Mouse (Mus musculus) cerebellum, adult 11-12 months (tissue): Measurements from ENCODE around the gene Prickle2.
A peak's percentile ranks its signal among the peaks of the same experiment; 100 is the strongest.

ENCODE experiments used
- DNase-seq: peaks from one replicate; pipeline ENCODE4 v3.0.0; 2022

Prickle2 gene

GRCm38 (mm10) chr6:92665530-92665989 is 40.4 kb downstream of the Prickle2 start:
- peak; percentile 20 for DNase-seq

- DNase-seq, result no peak
Observed at GRCm38 (mm10) chr6:92663885-92664284, 42.1 kb downstream of the Prickle2 start.

- no peak for DNase-seq
Observed at GRCm38 (mm10) chr6:92663433-92663832, 42.5 kb downstream of the Prickle2 start.

- no peak for DNase-seq
Observed at GRCm38 (mm10) chr6:92649063-92649462, 56.9 kb downstream of the Prickle2 start.

- DNase-seq, result no peak
Observed at GRCm38 (mm10) chr6:92648571-92648970, 57.4 kb downstream of the Prickle2 start.

GRCm38 (mm10) chr6:92642929-92643328 is 63.0 kb downstream of the Prickle2 start:
- DNase-seq, result peak; percentile 8

- no peak for DNase-seq
Observed at GRCm38 (mm10) chr6:92641956-92642355, 64.0 kb downstream of the Prickle2 start.

- DNase-seq, result no peak
Observed at GRCm38 (mm10) chr6:92640896-92641295, 65.1 kb downstream of the Prickle2 start.

- DNase-seq, result no peak
Observed at GRCm38 (mm10) chr6:92636431-92636830, 69.5 kb downstream of the Prickle2 start.

GRCm38 (mm10) chr6:92634876-92635468 is 71.0 kb downstream of the Prickle2 start:
- DNase-seq, result no peak

GRCm38 (mm10) chr6:92630991-92631390 is 75.0 kb downstream of the Prickle2 start:
- no peak for DNase-seq

- no peak for DNase-seq
Observed at GRCm38 (mm10) chr6:92627711-92628110, 78.2 kb downstream of the Prickle2 start.

- no peak for DNase-seq
Observed at GRCm38 (mm10) chr6:92627048-92627617, 78.8 kb downstream of the Prickle2 start.

- DNase-seq, result peak; percentile 6
Observed at GRCm38 (mm10) chr6:92625923-92626322, 80.0 kb downstream of the Prickle2 start.

GRCm38 (mm10) chr6:92624306-92624705 is 81.6 kb downstream of the Prickle2 start:
- DNase-seq, result no peak

- DNase-seq, result no peak
Observed at GRCm38 (mm10) chr6:92617183-92617582, 88.8 kb downstream of the Prickle2 start.

GRCm38 (mm10) chr6:92614771-92615170 is 91.2 kb downstream of the Prickle2 start:
- no peak for DNase-seq

- DNase-seq, result no peak
Observed at GRCm38 (mm10) chr6:92612151-92612769, 93.7 kb downstream of the Prickle2 start.

GRCm38 (mm10) chr6:92609682-92610235 is 96.2 kb downstream of the Prickle2 start:
- no peak for DNase-seq

GRCm38 (mm10) chr6:92609078-92609477 is 96.9 kb downstream of the Prickle2 start:
- no peak for DNase-seq

GRCm38 (mm10) chr6:92605156-92605555 is 100.8 kb downstream of the Prickle2 start:
- DNase-seq, result no peak

- no peak for DNase-seq
Observed at GRCm38 (mm10) chr6:92596340-92596739, 109.6 kb downstream of the Prickle2 start.

- no peak for DNase-seq
Observed at GRCm38 (mm10) chr6:92589381-92590065, 116.4 kb downstream of the Prickle2 start.
